In genomic region chr9:101990032-101990431, GRCm38 (mm10) we compare ENCODE assay signal across 28 mouse cellular contexts.
A peak's percentile ranks its signal among the peaks of the same experiment; 100 is the strongest.
DNase-seq lines count a peak whose midpoint lies in the region; ATAC-seq and TF ChIP-seq lines count a peak whose summit lies in the region.
"Had no signal": no experiment of that assay in that cellular context is flagged by ENCODE, and none has a peak within 500 bp of the region (broad histone marks: within the 10 kb centered on the region; RNA-seq: fewer than 3 reads in every experiment).

No protein-coding gene starts in this region.

- TF ChIP-seq POLR2A in testis, adult 2 months (IDR thresholded peaks at IDR 0.05; ENCODE audit: control insufficient read depth, low read depth, low read length), result no peak

- H3K9ac ChIP-seq in forebrain, postnatal 0 days, result no peak overlapping the region
- no peak overlapping the region for H3K9ac ChIP-seq in forebrain, embryonic 11.5 days (ENCODE audit: low read length)
- H3K9ac ChIP-seq in liver, embryonic 15.5 days, result no peak overlapping the region
- H3K9ac ChIP-seq: embryonic facial prominence, embryonic 15.5 days; heart, embryonic 13.5 days; neural tube, embryonic 15.5 days had no signal

- no peak for ATAC-seq in forebrain, postnatal 0 days
- no peak for ATAC-seq in forebrain, embryonic 11.5 days (replicated peaks; ENCODE audit: low FRiP score)
- peak; percentile 36; the same call in 1 of the 2 replicates for ATAC-seq in liver, embryonic 15.5 days (ENCODE audit: insufficient read depth)
- no peak for ATAC-seq in megakaryocyte, adult 5-6 weeks (ENCODE audit: poor library complexity, severe bottlenecking)
- ATAC-seq: forebrain, embryonic 14.5 days; intestine, embryonic 16.5 days had no signal

- no peak overlapping the region for H3K4me2 ChIP-seq in forebrain, postnatal 0 days (ENCODE audit: low read depth)
- no peak overlapping the region for H3K4me2 ChIP-seq in forebrain, embryonic 11.5 days (ENCODE audit: low read depth, low read length, severe bottlenecking)
- peak overlapping the region; percentile 42 for H3K4me2 ChIP-seq in liver, embryonic 15.5 days
- H3K4me2 ChIP-seq: embryonic facial prominence, embryonic 15.5 days; heart, embryonic 13.5 days; neural tube, embryonic 15.5 days had no signal

- no peak overlapping the region for H3K4me3 ChIP-seq in forebrain, postnatal 0 days (ENCODE audit: low read depth, low read length)
- no peak overlapping the region for H3K4me3 ChIP-seq in forebrain, embryonic 11.5 days (ENCODE audit: low read depth, low read length)
- peak overlapping the region; percentile 55; the same call in 1 of the 2 replicates for H3K4me3 ChIP-seq in testis, adult 2 months (ENCODE audit: control insufficient read depth, low read depth, low read length)
- H3K4me3 ChIP-seq in liver, embryonic 15.5 days (replicated peaks), result no peak overlapping the region
- H3K4me3 ChIP-seq: embryonic facial prominence, embryonic 10.5 days; embryonic facial prominence, embryonic 15.5 days; heart, embryonic 13.5 days; neural tube, embryonic 15.5 days had no signal

- TF ChIP-seq CTCF in forebrain, postnatal 0 days (IDR thresholded peaks at IDR 0.05; ENCODE audit: low read depth), result no peak
- no peak for TF ChIP-seq CTCF in testis, adult 2 months (IDR thresholded peaks at IDR 0.05; ENCODE audit: control insufficient read depth, insufficient read depth, insufficient replicate concordance, low read depth, low read length)

- 0 out of 2 replicates have a peak overlapping the region, but pooled peaks have one; percentile 9 for H3K27ac ChIP-seq in forebrain, postnatal 0 days (ENCODE audit: low read depth, low read length)
- no peak overlapping the region for H3K27ac ChIP-seq in forebrain, embryonic 11.5 days (ENCODE audit: low read depth, low read length)
- H3K27ac ChIP-seq in testis, adult 2 months (ENCODE audit: control insufficient read depth, insufficient read depth, low read depth, low read length), result no peak overlapping the region
- H3K27ac ChIP-seq in liver, embryonic 15.5 days (replicated peaks), result peak overlapping the region; percentile 34
- H3K27ac ChIP-seq: embryonic facial prominence, embryonic 10.5 days; embryonic facial prominence, embryonic 15.5 days; heart, embryonic 13.5 days; kidney, postnatal 0 days; neural tube, embryonic 15.5 days had no signal

- WGBS in forebrain, postnatal 0 days, result 53% methylated on average over 6 of the region's 6 CpGs
- 95% methylated on average over 6 of the region's 6 CpGs for WGBS in forebrain, embryonic 11.5 days
- WGBS in liver, embryonic 15.5 days (ENCODE audit: insufficient replicate concordance), result 60% methylated on average over 6 of the region's 6 CpGs

- H3K27me3 ChIP-seq in forebrain, postnatal 0 days (ENCODE audit: insufficient read depth, low read length), result no peaks in the 10 kb centered on the region
- no peaks in the 10 kb centered on the region for H3K27me3 ChIP-seq in forebrain, embryonic 11.5 days (ENCODE audit: control insufficient read depth, insufficient read depth, low read length)
- H3K27me3 ChIP-seq in testis, adult 2 months (ENCODE audit: control insufficient read depth, insufficient read depth, low read length), result no peaks in the 10 kb centered on the region
- H3K27me3 ChIP-seq in liver, embryonic 15.5 days, result no peaks in the 10 kb centered on the region
- H3K27me3 ChIP-seq: embryonic facial prominence, embryonic 15.5 days; neural tube, embryonic 15.5 days had no signal

- no peak for DNase-seq in forebrain, postnatal 0 days
- DNase-seq in forebrain, embryonic 11.5 days (ENCODE audit: low spot score), result no peak
- no peak for DNase-seq in testis, postnatal 10 days (ENCODE audit: low spot score)
- DNase-seq in layer of hippocampus, postnatal 25 days (ENCODE audit: extremely low spot score in 1 of 2, low spot score in 1 of 2), result no peak
- DNase-seq: adrenal gland, postnatal 25 days; B cell, adult 2 months; gastrocnemius, postnatal 25 days; heart, adult 18-20 months; heart, postnatal 10 days; kidney, adult 8-10 months; kidney, postnatal 4 days; layer of hippocampus, postnatal 36 days; lung, postnatal 36 days; midbrain, embryonic 14.5 days; right cerebral cortex, adult 18-20 months; spleen, adult 18-20 months; thymus, adult 2 months; thymus, postnatal 4 days had no signal

- H3K9me3 ChIP-seq in forebrain, postnatal 0 days (ENCODE audit: low read length), result no peaks in the 10 kb centered on the region
- no peaks in the 10 kb centered on the region for H3K9me3 ChIP-seq in forebrain, embryonic 11.5 days (ENCODE audit: control insufficient read depth, low read length)
- H3K9me3 ChIP-seq in liver, embryonic 15.5 days (replicated peaks), result no peaks in the 10 kb centered on the region
- H3K9me3 ChIP-seq: embryonic facial prominence, embryonic 10.5 days; embryonic facial prominence, embryonic 15.5 days; heart, embryonic 13.5 days; neural tube, embryonic 15.5 days had no signal

- no peaks in the 10 kb centered on the region for H3K4me1 ChIP-seq in forebrain, postnatal 0 days (ENCODE audit: insufficient read depth)
- no peaks in the 10 kb centered on the region for H3K4me1 ChIP-seq in forebrain, embryonic 11.5 days (replicated peaks; ENCODE audit: control insufficient read depth, insufficient read depth, low read length)
- no peaks in the 10 kb centered on the region for H3K4me1 ChIP-seq in testis, adult 2 months (ENCODE audit: control insufficient read depth, insufficient read depth, low read length)
- peaks cover 83% of the 10 kb centered on the region for H3K4me1 ChIP-seq in liver, embryonic 15.5 days (replicated peaks)
- H3K4me1 ChIP-seq: embryonic facial prominence, embryonic 10.5 days; embryonic facial prominence, embryonic 15.5 days had no signal

- H3K36me3 ChIP-seq in forebrain, postnatal 0 days (ENCODE audit: insufficient read depth), result no peaks in the 10 kb centered on the region
- H3K36me3 ChIP-seq in forebrain, embryonic 11.5 days (ENCODE audit: control insufficient read depth, insufficient read depth, low read length), result no peaks in the 10 kb centered on the region
- no peaks in the 10 kb centered on the region for H3K36me3 ChIP-seq in testis, adult 2 months (ENCODE audit: control insufficient read depth, insufficient read depth, low read length)
- no peaks in the 10 kb centered on the region for H3K36me3 ChIP-seq in liver, embryonic 15.5 days (replicated peaks)
- H3K36me3 ChIP-seq: embryonic facial prominence, embryonic 10.5 days; embryonic facial prominence, embryonic 15.5 days; heart, embryonic 13.5 days had no signal

Comparison
In these comparisons a context has a peak if more than half of its experiments do, and no peak if none do; other contexts are left out.
1. H3K27ac ChIP-seq: peak in forebrain, postnatal 0 days (single experiment) and liver, embryonic 15.5 days (single experiment); none in forebrain, embryonic 11.5 days (single experiment) and testis, adult 2 months (single experiment).